Mouse (Mus musculus): ENCODE results near the gene Piezo1.
"Not testable (repeated sequence)": the region's sequence is repeated elsewhere in the genome, so short reads cannot be mapped to it uniquely, and the experiment has no call there.

Gene Piezo1

DNA sequence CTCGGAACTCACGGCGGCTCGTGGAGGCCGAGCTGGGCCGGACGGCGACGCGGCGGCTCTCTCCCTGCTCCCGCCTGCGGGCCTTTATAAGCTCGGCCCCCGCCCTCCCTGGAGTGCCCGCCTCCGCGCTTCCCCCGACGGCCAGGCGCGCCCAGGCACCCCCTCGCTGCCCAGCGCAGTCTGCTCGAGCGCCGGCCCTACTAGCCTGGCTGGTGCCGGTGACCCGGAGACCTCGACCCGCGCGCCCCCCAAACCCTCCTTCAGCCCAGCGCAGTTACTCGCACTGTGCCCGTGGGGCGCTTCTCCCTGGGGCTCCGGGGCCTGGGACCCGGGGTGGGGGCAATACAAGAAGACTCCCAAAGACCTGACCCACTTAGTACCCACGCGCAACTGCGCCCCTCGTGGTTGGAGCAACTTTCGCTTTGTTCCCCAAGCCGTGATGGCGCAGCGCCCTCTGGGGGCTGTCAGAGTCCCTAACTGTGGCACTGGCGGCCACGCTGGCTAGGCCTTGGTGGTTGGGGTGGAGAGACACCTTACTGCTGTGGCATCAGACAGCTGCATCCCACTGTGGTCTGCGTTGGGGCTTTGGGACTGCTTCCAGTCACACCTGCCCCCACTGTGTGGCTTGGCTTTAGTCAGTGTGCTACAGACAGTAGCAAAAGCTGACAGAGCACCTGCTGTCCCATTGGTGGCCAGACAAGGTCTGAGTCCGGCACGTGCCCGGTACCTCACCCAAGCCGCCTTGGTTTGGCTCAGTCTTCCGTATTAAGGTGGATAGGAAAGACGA is at the start of gene Piezo1:
Gene Piezo1 (minus strand): TSS at position 65 of the 787 bp plus-strand sequence.
- peak; percentile 93 for DNase-seq (ENCODE audit: low read depth, low spot score)

DNA sequence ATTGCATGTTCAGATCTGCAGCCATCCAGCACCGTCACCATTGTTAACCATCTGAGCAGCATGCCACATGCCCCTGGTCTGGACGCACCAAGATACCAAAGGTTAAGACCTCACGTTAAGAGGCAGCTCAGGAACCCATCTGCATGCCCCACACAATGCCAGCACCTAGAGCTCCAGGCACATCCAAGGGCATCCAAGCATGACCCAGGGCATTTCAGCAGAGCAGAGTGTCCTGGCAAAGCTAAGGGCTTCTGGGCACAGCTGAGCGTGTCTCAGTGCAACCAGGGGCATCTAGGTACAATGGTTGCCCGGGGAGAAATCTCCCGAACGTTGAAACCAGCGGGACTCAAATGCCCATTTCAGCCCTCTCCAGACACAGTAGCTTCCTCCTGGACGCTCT is 49.5 kb upstream of the Piezo1 start:
- DNase-seq (ENCODE audit: low read depth, low spot score), result no peak

DNA sequence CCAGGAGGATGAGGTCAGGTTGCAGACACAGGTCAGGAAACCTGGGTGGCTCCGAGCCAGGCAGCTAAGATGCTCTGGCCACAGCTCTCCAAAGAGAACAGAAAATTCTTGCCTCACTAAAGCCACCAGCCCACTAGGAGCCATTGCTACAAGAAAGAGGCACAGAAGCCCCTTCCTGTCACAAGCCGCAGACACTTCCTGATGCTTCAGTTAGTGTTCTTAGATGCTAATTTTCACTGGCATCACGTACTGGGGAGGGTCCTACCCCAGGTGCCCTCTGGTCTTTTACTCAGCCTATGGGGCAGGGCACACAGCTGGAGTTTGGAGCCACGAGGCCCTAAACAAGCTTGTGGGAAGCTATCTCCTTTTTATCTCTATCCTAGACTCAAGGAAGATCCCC is 44.9 kb upstream of the Piezo1 start:
- no peak for DNase-seq (ENCODE audit: low read depth, low spot score)

DNA sequence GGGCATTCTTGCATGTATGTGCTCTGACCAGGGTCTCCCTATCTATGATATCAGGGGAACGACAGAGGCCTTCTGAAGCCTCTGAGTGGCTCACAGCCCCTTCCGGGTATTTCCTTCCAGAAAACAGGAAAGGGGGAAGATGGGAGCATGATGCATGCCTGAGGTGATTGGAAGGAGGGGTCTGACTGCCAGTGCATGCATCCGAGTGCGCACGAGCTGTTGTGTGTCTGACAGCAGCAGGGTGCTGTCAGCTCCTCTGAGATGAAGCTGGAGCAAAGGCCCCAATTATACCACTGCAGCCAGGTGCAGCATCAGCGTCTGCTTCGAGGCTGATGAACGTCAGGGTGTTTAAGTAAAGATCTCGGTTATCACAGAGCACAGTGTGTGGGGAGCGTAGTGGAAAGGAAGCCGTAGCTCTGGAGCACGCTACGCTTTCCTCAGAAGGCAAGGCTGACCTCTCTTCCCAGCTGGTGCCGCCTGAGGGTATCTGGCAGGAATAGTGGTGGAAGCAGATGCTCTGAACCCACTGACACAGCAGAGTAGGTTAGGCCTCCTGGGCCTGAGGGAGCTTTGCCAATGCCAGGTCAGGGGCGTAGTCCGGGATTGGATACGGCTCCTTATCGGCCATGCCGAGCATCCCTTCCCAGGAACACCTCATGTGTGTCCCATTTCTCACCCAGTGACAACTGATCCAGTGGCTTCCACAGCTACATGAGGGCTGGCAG is 42.8 kb upstream of the Piezo1 start:
- DNase-seq (ENCODE audit: low read depth, low spot score), result no peak

DNA sequence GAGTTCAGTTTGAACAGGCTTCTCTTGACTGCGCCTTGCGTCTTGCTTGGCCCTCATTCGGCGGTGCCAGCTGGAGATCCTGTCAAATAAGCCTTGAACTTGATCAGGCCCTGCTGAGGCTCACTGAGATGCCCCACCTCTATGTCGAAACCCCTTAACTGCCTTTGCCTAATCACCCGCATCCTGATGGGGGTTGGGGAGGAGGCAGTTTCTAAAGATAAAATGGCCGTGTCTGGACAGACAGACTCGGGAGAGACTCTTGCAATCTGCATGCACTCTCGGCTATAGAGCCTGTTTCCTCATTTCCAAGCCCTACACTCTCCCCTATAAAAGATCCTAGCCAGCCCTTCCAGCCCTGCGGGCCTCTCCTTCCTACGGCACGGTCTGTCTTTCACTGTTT is 42.1 kb upstream of the Piezo1 start:
- DNase-seq (ENCODE audit: low read depth, low spot score), result no peak

DNA sequence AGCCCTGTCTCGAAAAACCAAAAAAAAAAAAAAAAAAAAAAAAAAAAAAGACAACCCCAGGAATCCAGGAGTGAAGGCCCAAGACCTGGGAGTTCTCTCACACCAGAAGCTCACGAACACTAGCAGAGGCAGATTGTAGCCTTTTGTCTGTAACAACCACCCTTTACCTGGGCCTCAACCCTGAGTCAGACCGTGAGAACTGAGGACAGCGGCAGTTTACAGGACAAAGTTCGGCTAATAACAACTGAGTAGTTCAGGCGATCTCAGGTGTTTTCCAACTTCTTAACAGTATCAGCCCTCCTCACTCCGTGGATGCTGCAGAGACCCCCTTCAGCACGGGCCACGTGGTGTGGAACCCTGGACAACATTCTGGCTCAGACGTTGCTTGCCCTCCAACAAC is 35.6 kb upstream of the Piezo1 start:
- no peak for DNase-seq (ENCODE audit: low read depth, low spot score)

DNA sequence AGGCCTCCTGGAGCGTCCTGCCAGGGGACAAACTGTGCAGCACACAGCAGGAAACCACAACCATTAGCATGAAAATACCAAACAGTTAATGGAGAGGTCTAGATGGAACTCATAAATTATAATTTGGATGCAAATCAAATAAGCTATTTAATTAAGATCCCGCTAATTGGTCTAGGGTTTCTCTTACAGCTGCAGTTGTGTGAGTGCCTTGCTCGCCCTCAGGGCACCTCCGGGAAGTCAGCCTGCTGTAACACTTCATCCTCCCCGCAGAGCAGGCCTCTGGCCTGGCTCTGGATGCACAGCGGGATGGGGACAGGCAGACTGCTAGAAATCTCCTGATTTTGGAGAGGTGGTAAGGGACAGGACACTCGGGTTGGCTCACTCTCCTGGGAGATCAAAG is 35.0 kb upstream of the Piezo1 start:
- DNase-seq (ENCODE audit: low read depth, low spot score), result no peak

DNA sequence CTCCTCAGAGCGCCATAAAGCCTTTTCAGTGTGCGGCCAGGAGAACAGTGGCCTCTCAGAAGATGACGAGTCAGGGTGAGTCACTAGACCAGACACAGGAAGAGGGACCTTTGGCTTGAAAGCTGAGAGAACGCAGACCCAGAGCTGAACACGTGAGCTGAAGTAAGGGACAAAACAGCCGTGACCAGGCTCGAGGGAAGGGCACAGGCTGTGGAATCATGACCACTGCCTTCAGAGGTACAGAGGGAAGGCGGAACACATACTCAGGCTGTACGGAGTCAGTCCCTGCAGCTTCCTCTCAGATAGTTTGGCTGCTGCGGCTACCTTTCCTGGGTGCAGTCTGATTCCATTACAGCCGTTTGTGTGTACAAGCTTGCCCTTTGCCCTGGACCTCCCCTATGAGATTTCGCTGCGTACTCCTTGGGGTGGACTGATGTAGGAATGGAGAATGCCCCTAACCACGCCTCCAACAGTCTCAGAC is 34.3 kb upstream of the Piezo1 start:
- no peak for DNase-seq (ENCODE audit: low read depth, low spot score)

DNA sequence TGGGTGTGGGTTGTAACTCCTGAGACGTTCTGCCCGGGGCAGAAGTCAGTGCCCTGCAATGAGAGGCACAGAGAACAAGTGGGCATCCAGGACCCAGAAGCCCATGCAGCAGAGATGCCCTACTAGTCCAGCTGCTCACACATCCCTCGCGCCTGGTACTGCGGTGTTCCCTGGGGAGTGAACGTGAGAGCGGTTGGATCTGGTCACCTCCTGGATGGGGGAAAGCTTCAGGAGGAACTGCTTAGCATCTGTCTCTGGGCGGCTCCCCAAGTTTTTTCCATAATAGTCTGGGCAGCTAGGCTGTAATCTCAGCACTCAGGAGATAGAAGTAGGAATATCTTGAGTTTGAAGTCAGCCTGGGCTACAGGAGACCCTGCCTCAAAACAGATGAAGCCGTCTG is 33.9 kb upstream of the Piezo1 start:
- no peak for DNase-seq (ENCODE audit: low read depth, low spot score)

DNA sequence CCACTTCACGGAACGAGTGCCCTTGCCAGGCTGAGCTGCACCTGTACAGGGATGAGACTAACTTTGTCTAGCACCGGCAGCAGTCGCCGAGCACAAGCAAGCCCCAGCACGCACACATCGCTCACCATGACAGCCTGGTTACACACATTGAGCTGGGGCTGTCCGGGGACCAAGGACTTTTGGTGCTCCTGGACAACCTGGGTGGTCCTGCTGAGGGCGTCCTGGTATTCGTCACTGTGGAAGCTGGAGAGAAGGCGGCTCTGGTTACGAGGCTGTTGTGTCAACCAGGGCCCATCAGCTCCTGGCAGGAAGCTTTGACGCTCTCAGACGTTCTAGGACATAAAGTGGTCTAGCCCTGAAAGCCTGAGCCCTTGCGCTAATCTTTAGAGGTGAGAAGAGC is 29.8 kb upstream of the Piezo1 start:
- DNase-seq (ENCODE audit: low read depth, low spot score), result no peak

DNA sequence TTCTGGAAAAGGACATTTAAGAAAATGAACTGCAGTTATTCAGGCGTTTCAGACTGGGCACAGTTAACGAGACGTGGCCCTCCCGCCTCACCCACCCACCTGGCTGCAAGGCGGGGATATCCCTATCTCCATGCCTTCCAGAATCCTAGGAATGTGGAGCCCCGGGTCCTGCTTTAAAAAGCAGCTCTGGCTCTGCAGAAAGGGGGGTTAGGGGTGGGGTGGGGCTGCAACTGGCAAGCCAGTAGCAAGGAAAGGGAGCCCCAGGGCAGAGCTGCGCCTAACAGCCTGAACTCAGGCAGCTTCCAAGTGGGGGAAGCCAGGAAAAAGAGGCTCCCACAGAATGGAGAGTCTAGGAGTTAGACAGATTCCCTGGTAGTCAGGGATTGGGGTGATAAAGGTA is 28.1 kb upstream of the Piezo1 start:
- no peak for DNase-seq (ENCODE audit: low read depth, low spot score)

DNA sequence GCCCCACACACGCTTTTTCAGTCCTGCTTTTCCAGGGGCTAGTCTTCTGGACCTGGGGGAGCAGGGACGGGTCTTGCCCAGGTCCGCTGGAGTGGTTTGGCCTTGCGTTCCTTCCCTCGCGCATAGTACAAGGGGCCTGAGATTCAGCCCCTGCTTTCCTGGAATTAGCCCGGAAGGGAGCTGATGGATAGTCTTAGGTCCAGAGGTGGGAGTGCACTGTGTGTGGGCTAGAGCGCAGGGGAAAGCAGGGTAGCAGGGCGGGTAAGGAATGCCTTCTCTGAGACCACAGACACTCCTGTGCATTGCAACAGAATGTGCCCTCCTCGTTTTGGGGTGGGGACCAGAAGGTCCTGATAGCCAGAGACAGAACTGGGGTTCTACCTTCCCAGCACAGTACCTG is 26.0 kb upstream of the Piezo1 start:
- DNase-seq (ENCODE audit: low read depth, low spot score), result no peak

DNA sequence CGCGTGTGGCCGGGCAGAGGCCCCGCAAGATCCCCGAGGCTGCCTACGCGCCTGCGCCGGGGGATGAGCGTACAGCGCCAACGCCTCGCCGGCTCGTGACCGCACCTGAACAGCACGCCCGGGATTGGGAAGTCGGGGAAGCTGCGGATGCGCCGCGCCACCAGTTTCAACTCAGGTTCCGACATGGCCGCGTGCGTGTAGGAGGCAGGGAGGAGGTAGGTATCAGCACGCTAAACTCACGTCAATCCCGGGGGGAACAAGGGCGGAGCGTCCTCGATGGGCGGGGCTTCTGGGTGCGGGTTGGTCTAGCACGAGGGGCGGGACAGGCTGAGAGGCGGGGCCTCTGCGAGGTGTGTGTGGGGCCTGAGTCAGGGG is 25.5 kb upstream of the Piezo1 start, which contains the start of gene Aprt:
Gene Aprt (minus strand): TSS at position 262 of the 375 bp plus-strand sequence.
- DNase-seq (ENCODE audit: low read depth, low spot score), result peak; percentile 95

DNA sequence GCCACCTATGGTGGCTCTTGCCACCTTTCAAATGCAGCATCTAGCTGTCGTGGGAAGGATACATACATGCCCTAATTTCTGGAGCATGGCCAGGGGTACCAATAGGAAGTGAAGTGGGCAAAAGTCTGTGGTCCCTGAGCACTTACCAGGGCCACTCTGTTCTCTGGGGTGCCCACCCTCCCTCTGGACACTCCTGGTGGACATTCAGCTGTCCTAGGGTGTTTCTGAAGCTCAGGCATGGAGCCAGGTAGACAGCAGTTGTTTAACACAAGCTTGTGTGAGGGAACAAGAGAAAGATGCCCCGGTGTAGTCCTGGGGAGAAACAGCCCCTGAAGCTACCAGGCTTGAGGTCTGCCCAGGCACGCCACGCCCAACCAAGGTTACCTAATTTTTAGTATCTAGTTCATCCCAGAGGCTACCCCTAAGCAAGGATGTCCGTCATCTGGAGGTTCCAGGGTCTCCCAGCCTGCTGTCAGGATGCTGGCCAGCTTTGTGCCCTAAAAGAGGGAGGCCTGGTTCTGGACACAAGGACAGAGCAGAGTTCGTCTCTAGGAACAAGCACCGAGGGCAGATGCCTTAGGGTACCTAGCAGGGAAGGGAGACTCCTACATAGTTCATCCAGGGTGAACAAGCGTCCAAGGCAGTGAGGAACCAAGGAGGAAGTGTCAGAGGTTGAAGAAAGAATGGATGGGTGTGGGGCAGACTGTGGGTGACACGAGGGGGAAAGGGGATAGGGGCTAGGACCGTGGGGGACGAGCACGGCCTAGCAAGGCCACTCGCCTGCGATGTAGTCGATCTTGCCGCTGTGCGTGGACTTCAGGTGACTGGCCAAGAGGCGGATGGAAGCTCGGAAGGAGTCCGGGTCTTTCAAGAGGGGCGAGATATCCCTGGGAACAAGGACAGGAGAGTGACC is 24.9 kb upstream of the Piezo1 start:
- no peak for DNase-seq (ENCODE audit: low read depth, low spot score)

DNA sequence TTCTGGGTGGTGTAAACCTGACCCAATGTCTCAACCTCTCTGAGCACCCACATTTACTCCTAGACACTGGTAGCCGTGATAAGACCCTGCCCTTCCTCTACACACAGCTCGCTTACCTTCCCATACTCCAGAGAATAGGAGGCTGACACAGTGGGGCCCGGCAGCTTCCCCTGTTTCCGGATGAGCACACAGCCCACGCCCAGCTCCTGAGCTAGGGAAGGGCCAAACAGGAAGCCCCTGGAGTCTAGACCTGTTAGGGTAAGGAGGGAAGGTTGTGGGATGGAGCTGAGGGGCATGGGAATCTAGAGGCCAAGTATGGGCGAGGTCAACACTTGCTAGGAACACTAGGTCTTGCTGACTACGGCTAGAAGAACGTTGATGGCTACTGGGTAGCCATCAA is 24.2 kb upstream of the Piezo1 start:
- DNase-seq (ENCODE audit: low read depth, low spot score), result no peak

DNA sequence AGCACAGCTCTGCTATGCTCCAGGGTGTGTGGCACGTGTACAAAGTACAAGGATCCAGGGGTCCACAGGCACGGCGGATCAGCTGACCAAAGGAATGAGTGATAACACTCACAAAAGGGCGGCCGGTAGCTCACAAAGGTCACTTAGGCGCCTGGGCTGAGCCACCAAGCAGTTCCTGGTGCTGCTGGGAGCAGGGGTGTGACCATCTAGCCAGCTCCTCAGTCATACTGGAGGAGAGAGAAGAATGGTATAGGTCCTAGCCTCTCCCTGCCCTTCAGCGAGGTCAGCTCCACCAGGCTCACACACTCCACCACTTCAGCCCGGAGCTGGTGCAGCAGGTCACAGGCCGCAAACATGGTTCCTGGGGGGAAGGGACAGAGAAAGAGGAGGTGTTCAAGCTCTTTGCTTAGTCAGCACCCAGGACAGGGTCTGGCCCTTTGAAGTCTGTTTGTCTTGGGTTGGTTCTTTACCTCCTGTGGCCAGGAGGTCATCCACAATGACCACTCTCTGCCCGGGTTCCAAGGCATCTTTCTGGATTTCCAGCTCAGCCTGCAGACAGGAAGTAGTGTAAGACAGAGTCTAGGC is 23.6 kb upstream of the Piezo1 start:
- DNase-seq (ENCODE audit: low read depth, low spot score), result no peak

DNA sequence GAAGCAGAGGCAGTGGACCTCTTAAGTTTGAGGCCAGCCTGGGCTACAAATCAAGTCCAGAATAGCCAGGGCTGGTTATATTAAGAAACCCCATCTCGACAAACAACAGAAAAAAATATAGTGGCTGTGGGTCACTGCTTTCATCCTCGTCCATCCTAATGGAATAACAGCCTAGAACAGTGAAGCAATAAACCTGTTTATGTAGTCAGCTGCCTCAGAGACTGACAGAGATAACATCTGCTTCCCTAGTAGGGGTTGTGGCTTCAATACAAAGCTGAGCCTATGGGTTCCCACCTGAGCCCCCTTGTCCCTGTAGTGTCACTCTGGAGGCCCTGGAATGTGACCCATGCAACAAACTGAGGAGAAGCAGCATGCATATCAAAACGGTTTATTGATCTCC is 23.1 kb upstream of the Piezo1 start:
- no peak for DNase-seq (ENCODE audit: low read depth, low spot score)

DNA sequence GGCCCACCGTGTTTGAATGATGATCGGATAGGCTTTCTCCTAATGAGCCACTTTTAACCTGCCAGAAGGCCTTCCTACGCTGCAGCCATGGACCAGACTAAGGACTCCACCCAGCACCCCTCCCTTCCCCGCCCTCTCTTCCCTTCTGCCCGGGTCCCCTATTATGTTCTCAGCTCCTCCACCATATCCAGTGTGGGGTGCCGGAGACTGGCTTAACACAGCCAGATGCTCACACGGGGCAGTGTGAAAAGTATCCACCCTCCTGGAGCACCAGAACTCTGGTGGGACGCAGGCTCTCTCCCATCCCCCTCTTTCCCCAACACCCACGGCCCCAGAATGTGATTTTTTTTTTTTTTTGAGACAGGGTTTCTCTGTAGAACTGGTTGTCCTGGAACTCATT is 22.4 kb upstream of the Piezo1 start:
- DNase-seq (ENCODE audit: low read depth, low spot score), result no peak

DNA sequence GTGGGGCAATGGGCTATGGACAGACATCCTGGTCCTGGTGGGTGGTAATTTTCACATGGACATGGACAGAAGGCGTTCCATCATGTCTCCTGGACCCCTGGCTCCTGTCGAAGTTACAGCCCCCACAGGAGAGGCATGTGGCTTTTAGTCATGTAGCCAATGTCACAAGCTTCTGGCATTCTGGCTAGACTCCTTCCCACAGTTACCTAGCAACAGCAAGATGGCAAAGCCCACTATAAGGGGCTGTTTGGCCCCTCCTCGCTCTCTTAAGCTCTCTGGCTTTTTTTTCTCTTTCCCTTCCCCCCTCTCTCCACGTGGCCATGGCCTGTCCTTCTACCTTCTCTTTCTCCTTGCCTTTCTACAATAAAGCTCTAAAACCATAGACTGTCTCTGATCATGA is 22.0 kb upstream of the Piezo1 start:
- not testable (repeated sequence) for DNase-seq (ENCODE audit: low read depth, low spot score)

DNA sequence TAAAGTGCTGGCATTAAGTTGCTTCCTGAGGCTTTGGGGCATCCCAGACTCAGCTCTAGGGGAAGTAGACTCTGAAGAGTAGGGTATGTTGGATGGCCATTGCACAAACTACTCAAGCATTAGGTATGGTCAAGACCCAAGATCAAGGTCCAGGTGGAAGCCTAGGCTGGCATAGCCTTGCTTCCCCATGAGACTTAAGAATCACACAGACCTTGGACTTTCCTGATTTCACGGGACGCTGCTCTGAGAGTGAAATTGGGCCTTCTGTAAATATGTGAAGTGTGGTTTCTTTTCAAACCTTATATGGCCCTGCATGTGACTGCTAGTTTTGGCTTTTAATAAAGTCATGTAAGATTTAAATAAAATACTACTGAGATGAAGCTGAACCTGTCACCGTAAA is 21.6 kb upstream of the Piezo1 start:
- DNase-seq (ENCODE audit: low read depth, low spot score), result no peak

DNA sequence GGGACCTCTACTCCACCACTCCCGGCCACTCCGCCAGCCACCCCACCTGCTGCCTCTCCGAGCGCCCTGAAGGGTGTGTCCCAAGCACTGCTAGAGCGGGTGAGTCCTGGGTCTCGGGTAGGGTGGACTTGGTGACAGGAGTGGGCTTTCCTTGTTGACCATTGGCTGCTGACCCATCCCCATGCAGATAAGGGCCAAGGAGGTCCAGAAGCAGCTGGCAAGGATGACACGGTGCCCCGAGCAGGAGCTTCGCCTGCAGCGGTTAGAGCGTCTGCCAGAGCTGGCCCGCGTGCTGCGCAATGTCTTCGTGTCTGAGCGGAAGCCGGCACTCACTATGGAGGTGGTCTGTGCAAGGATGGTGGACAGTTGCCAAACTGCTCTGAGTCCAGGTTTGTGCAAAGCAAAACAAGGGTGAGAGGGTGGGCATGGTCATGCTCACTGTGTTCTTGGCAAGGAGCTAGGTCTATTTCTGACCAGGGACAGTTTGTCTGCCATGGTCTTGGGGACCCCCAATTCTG is 20.7 kb upstream of the Piezo1 start:
- DNase-seq (ENCODE audit: low read depth, low spot score), result no peak
